Mouse (Mus musculus): ENCODE data around the gene Tapt1.
"Not testable (repeated sequence)": the region's sequence is repeated elsewhere in the genome, so short reads cannot be mapped to it uniquely, and the experiment has no call there.

The Tapt1 gene

DNA sequence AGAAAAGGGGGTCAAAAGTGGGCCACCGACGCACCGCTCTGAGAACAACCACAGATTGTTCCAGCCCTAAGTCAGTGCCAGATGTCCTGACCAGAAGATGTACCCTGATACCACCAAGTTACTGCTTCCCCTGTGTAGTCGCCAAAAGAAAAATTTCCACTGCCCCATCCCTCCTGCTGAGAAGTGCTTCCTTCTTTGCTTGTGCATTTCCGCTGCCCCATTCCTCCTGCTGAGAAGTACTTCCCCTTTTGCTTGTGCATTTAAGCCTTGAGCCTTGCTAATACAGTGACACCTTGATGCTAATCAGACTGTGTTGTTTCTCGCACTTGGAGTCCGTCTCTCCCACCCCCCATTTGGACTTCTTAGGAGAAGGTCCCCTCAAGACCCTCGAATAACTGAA, 99.9 kb downstream of the Tapt1 start:
- DNase-seq (ENCODE audit: inconsistent ontology term) = not testable (repeated sequence)

Measured in Muller cell, postnatal 12 days (primary cell).